Mouse (Mus musculus) liver, embryonic 16.5 days (tissue): ENCODE results near the gene Samd4b. TPM values are rescaled to one million over a fixed set of nuclear protein-coding genes. Genes with fewer than 3 reads are reported as not detected.

Source experiments
- ATAC-seq: fragments of 200-750 bp; cut with Nextera tagmentation; 2 replicates; pipeline ENCODE4 v1.8.0; 2017; ENCODE audit warnings: low read depth, mild to moderate bottlenecking, moderate number of reproducible peaks, moderate library complexity
- H3K27ac ChIP-seq: fragments of 300-500 bp; sonication (generic); 2 replicates; pipeline ENCODE4 v1.5.1; 2014; ENCODE audit warnings: mild to moderate bottlenecking, low read length
- H3K27me3 ChIP-seq: fragments of 300-500 bp; sonication (generic); 2 replicates; pipeline ENCODE4 v1.6.1; 2014; ENCODE audit warnings: low read depth, low read length, mixed read lengths; ENCODE audit not compliant: control insufficient read depth, insufficient read depth
- H3K36me3 ChIP-seq: fragments of 300-500 bp; sonication (generic); 2 replicates; pipeline ENCODE4 v1.6.1; 2014; ENCODE audit warnings: mild to moderate bottlenecking; ENCODE audit not compliant: control insufficient read depth, insufficient read depth
- H3K4me1 ChIP-seq: fragments of 300-500 bp; sonication (generic); 2 replicates; pipeline ENCODE4 v1.6.1; 2014; ENCODE audit warnings: low read depth, low read length, mixed read lengths; ENCODE audit not compliant: control insufficient read depth
- H3K4me2 ChIP-seq: fragments of 300-500 bp; sonication (generic); 2 replicates; pipeline ENCODE4 v1.6.1; 2014; ENCODE audit warnings: low read depth, low read length, mixed read lengths
- H3K4me3 ChIP-seq: fragments of 300-500 bp; sonication (generic); 2 replicates; pipeline ENCODE4 v1.5.1; 2014; ENCODE audit warnings: low read depth, mild to moderate bottlenecking, low read length
- H3K9ac ChIP-seq: fragments of 300-500 bp; sonication (generic); 2 replicates; pipeline ENCODE4 v1.6.1; 2014; ENCODE audit warnings: low read depth, low read length
- H3K9me3 ChIP-seq: fragments of 300-500 bp; sonication (generic); replicated peaks from 2 replicates; pipeline ENCODE4 v1.6.1; 2016; ENCODE audit warnings: low read length; ENCODE audit not compliant: control insufficient read depth
- WGBS: fragments of 180-500 bp; shearing (Covaris S2); extraction: QIAGEN DNeasy Blood & Tissue Kit; methylation state at CpG from one replicate; pipeline ENCODE4 v1.1.7; 2014; ENCODE audit not compliant: insufficient replicate concordance; 5-methylcytosine and 5-hydroxymethylcytosine counted together
- polyA plus RNA-seq: library from polyadenylated mRNA; unstranded; fragments of >200 nt; fragmentation: Nextera tagmentation; extraction: Ambion mirVana; gene quantifications from 2 replicates; pipeline ENCODE4 v1.2.1, GENCODE M21; 2015

Gene Samd4b
- polyA plus RNA-seq, 1 experiment from 2014 or later: 3.5 TPM

DNA sequence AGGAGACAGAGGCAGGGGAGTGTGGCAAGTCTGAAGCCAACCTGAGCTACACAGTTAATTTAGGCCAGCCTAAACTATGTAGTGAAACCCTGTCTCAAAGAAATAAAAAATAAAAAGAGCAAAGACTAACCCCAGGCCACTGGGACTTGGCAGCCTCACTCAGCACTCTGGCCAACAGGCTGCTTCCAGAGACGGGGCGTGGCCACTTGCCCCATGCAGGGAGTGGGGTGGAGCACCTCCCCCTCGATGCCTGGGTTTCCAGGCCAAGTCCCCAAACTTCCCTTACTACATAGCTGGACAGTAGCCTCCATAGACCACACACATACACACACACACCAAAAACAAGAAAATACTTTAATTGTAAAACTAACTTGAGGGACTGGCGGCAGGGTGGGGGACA lies 39.5 kb downstream of the Samd4b start:
- Histone ChIP-seq H3K27me3 (no peaks in the 10 kb centered on the region), H3K9me3 (no peaks in the 10 kb centered on the region), H3K4me2 (no peak overlapping the region), H3K27ac (no peak overlapping the region), H3K9ac (no peak overlapping the region), H3K4me1 (peaks cover 4% of the 10 kb centered on the region; the same call in 1 of the 2 replicates), H3K36me3 (peaks cover 15% of the 10 kb centered on the region), H3K4me3 (no peak overlapping the region)
- ATAC-seq: no peak
- 50% methylated on average over 4 of the region's 4 CpGs for WGBS

DNA sequence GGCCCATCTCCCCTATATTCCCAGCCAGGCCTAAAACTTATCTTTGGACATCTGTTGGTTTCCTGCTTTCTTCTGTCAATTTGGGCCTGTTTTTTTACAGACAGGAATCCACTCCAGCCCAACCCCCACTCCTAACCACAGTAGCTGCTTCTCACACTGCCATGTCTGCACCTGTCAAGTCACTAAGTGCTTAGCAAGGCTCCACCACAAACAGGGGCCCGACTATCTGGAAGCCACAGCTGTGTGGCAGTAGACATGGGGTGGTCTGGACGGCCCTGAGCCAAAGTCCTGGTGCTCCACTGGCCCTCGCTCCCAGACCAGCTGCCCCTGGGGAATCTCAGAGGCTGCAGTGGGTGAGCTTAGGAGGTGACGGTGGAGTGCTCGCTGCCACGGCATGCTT lies 40.2 kb downstream of the Samd4b start:
- H3K27me3 ChIP-seq: no peaks in the 10 kb centered on the region
- WGBS: 16% methylated on average over 6 of the region's 6 CpGs
- H3K36me3 ChIP-seq: peaks cover 12% of the 10 kb centered on the region
- no peak for ATAC-seq
- peaks cover 4% of the 10 kb centered on the region; the same call in 1 of the 2 replicates for H3K4me1 ChIP-seq
- no peaks in the 10 kb centered on the region for H3K9me3 ChIP-seq
- no peak overlapping the region for H3K9ac ChIP-seq
- no peak overlapping the region for H3K4me2 ChIP-seq
- no peak overlapping the region for H3K27ac ChIP-seq
- no peak overlapping the region for H3K4me3 ChIP-seq

DNA sequence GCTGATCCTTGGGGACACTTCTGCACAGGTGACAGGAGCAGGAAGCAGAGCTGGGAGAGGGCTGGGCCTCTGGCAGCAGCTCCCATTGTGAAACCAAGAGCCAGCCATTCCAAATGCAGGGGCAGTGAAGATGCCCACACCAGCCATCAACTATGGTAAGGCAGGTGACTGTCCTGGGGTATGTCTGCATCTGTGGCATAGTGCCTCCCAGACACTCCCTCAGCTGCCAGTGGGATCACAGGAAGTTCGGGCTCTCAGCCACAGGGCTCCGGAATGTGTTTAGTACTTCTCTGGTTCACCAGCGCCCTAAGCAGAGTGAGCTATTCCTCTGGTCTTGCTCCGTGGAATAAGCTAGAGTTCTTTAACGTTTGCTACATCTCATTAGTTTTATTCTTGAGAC lies 40.9 kb downstream of the Samd4b start:
- Histone ChIP-seq H3K4me3 (no peak overlapping the region), H3K4me2 (no peak overlapping the region), H3K27me3 (no peaks in the 10 kb centered on the region), H3K27ac (no peak overlapping the region), H3K9ac (no peak overlapping the region), H3K36me3 (peaks cover 12% of the 10 kb centered on the region), H3K9me3 (no peaks in the 10 kb centered on the region), H3K4me1 (peaks cover 4% of the 10 kb centered on the region; the same call in 1 of the 2 replicates)
- WGBS: 58% methylated on average over 5 of the region's 5 CpGs
- ATAC-seq: no peak

DNA sequence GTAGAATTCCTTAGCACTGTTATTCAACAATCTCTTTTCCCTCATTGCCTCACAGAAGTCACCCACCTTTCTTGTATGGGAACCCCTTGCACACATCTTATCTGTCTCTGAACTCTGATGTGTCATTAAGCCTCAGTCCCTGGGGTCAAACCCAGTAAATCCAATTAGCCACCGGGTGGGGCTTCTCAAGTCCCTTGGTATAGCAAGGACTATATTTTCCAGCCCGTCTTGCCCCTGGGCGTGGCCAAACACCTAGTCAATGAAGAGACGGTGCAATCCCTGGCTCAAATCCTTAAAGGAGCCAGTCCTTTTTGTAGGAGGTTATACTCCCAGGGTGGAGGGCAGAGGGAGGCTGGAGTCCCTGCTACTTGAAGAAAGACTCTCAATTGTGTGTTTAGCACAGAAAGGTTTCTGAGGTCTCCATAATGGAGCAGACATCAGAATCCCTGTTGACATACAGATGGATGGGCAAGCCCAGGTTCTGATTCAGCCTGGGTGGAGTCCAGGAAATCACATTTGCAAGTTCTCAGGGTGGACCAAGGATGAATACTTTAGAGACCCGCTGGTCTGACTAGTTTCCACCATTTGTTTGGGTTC lies 41.9 kb downstream of the Samd4b start:
- Histone ChIP-seq H3K4me1 (peaks cover 4% of the 10 kb centered on the region; the same call in 1 of the 2 replicates), H3K9ac (no peak overlapping the region), H3K27me3 (no peaks in the 10 kb centered on the region), H3K4me2 (no peak overlapping the region), H3K27ac (no peak overlapping the region), H3K4me3 (no peak overlapping the region), H3K36me3 (peaks cover 9% of the 10 kb centered on the region), H3K9me3 (no peaks in the 10 kb centered on the region)
- no peak for ATAC-seq
- 22% methylated on average over 5 of the region's 5 CpGs for WGBS

DNA sequence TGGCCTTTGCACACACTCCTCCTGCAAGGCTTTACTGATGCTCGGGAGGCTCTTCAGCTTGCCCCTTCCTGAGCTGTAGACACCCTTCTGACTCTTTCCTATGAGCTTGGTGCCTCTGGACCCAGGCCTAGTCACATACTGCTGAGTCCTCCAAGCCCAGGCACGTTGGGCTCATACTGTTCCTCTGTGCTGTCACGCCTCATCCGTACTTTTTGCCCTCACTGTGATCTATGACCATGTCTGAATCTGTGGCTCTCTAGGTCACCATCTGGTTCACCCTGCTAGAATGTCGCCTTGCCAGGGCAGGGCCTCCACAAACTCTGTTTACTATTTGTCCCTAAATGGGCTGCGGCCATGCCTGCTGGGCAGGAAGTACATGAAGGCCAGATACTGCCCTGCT lies 44.9 kb downstream of the Samd4b start:
- ATAC-seq: no peak
- WGBS: 69% methylated on average over 6 of the region's 6 CpGs

DNA sequence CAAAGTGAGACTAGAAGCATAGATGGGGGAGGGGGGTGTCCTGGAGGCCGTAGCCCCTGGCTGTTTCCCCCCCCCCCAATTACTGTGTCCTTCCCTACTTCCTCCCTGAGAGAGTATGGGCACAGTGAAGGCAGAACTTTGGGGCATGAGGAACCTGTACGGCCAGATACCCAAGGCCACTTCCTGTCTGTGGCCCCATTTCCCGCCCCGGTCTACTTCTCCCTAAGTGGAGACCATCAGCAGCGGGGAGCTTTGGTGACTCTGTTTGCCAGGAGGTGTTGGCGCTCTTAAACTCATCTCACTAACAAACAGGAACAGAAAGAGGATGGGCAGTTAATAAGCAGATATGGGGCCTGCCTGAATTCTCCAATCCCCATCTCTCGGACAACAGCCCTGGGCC lies 50.3 kb downstream of the Samd4b start:
- Histone ChIP-seq H3K9ac (no peak overlapping the region), H3K4me3 (no peak overlapping the region), H3K9me3 (no peaks in the 10 kb centered on the region), H3K4me2 (0 out of 2 replicates have a peak overlapping the region, but pooled peaks have one; percentile 5), H3K36me3 (no peaks in the 10 kb centered on the region), H3K4me1 (no peaks in the 10 kb centered on the region), H3K27ac (no peak overlapping the region), H3K27me3 (peaks cover 36% of the 10 kb centered on the region)
- ATAC-seq: no peak
- 18% methylated on average over 7 of the region's 7 CpGs for WGBS

More for the DNA sequence above, 44.9 kb downstream of the Samd4b start:
- H3K4me2 ChIP-seq: no peak overlapping the region
- no peaks in the 10 kb centered on the region for H3K36me3 ChIP-seq
- H3K27me3 ChIP-seq: no peaks in the 10 kb centered on the region
- no peak overlapping the region for H3K9ac ChIP-seq
- no peak overlapping the region for H3K27ac ChIP-seq
- peaks cover 4% of the 10 kb centered on the region; the same call in 1 of the 2 replicates for H3K4me1 ChIP-seq
- H3K4me3 ChIP-seq: no peak overlapping the region
- no peaks in the 10 kb centered on the region for H3K9me3 ChIP-seq

DNA sequence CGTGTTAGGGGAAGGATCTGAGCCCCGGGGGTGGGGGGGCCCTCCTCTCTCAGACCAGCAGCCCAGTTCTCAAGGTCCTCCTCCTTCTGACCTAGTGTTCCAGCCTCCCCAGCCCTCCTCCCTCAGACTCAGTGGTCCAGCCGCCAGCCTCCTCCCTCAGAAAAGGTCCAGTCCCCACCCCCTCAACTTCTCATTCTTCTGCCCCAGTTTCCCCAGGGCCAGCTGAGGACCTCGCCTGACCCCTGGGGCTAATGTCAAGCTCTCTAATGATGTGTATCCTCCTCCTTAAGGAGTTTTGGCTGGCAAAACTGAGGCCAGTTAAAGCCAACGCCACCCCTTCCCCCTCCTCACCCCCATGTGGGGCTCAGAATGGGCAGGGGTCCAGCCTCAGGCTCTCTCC lies 50.8 kb downstream of the Samd4b start, which contains the start of gene Nccrp1:
Gene Nccrp1 (minus strand): TSS at position 101 of the 400 bp plus-strand sequence.
- Histone ChIP-seq H3K27me3 (peaks cover 36% of the 10 kb centered on the region), H3K4me1 (no peaks in the 10 kb centered on the region), H3K9ac (no peak within 1 kb of the TSS), H3K36me3 (no peaks in the 10 kb centered on the region), H3K4me2 (peak within 1 kb of the TSS; percentile 11; the same call in 1 of the 2 replicates), H3K27ac (no peak within 1 kb of the TSS), H3K9me3 (no peaks in the 10 kb centered on the region), H3K4me3 (0 out of 2 replicates have a peak within 1 kb of the TSS, but pooled peaks have one; percentile 3)
- no peak for ATAC-seq
- under 1% methylated on average over 5 of the region's 5 CpGs for WGBS

DNA sequence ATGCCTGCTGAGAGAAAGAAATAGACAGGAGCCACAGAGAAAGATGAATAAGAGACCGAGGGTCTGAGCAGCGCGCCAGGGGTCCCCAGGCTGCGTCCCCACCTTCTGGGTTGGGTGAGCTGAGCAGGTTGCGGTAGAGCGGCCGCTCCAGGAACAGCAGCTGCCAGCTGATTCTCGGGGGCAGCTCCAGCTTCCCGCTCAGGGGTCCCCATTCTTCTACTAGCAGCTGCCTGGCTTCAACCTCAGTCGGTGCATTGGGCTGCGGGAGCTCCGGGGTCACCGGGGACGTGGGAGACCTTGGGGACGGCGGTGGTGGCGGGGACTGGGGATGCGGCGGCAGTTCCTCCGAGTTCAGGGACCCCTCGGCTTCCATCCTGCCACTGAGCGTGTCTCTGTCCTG lies 51.3 kb downstream of the Samd4b start:
- H3K4me2 ChIP-seq: peak overlapping the region; percentile 11; the same call in 1 of the 2 replicates
- H3K9me3 ChIP-seq: no peaks in the 10 kb centered on the region
- ATAC-seq: no peak
- H3K27me3 ChIP-seq: peaks cover 36% of the 10 kb centered on the region
- WGBS: 2% methylated on average over 22 of the region's 22 CpGs
- H3K27ac ChIP-seq: no peak overlapping the region
- no peaks in the 10 kb centered on the region for H3K4me1 ChIP-seq
- H3K36me3 ChIP-seq: no peaks in the 10 kb centered on the region
- H3K4me3 ChIP-seq: 0 out of 2 replicates have a peak overlapping the region, but pooled peaks have one; percentile 3
- H3K9ac ChIP-seq: no peak overlapping the region

DNA sequence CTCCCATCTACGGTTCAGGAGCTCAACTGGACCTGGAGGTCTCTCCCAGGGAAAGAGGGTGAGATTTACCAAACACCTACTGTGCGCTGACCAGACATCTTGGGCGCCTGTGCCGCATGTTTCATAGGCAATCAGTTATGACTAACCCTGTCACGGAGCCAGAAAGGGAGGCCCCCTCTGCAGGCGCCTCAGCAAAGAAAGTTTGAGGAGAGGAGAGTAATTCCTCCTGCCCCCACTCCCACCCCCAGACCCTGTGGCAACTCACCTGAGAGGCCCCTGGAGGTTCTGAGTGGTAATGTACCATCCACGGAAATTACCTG lies 52.1 kb downstream of the Samd4b start:
- WGBS: 42% methylated on average over 7 of the region's 7 CpGs
- H3K9me3 ChIP-seq: no peaks in the 10 kb centered on the region
- no peak overlapping the region for H3K4me2 ChIP-seq
- H3K36me3 ChIP-seq: no peaks in the 10 kb centered on the region
- no peak for ATAC-seq
- H3K4me1 ChIP-seq: no peaks in the 10 kb centered on the region
- peaks cover 36% of the 10 kb centered on the region for H3K27me3 ChIP-seq
- H3K4me3 ChIP-seq: no peak overlapping the region
- H3K9ac ChIP-seq: no peak overlapping the region
- no peak overlapping the region for H3K27ac ChIP-seq
